Mouse (Mus musculus): Measurements from ENCODE around the gene Clec10a. TPM values are rescaled to one million over a fixed set of nuclear protein-coding genes. Genes with fewer than 3 reads are reported as not detected.
"Not testable (repeated sequence)": the region's sequence is repeated elsewhere in the genome, so short reads cannot be mapped to it uniquely, and the experiment has no call there.

Gene Clec10a
- polyA plus RNA-seq, 1 experiment from 2014 or later, result 1.4 TPM

DNA sequence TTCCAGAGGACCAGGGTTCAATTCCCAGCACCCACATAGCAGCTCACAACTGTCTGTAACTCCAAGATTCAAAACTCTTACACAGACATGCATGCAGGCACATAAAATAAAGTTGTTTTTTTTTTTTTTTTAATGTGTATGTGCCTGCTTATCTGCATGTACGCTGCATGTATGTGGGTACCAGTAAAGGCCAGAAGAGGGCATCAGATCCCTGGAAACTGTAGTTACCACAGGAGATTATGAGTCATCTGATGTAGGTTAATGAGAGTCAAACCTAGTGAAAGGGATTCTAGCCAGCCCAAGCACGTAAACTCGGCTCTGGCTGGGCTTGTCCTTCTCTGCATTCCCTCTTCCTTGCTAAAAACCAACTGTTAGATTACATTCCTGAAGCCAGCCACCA lies 4.9 kb upstream of the Clec10a start:
- no peaks in the 10 kb centered on the region for H3K4me1 ChIP-seq (ENCODE audit: control insufficient read depth, insufficient read depth, low read length)
- 71% methylated on average over 3 of the region's 3 CpGs for WGBS
- DNase-seq (no peak), ATAC-seq (ENCODE audit: low FRiP score, low TSS enrichment) (no peak)
- H3K36me3 ChIP-seq (ENCODE audit: control insufficient read depth, insufficient read depth, low read length), result no peaks in the 10 kb centered on the region
- no peak overlapping the region for H3K4me2 ChIP-seq (ENCODE audit: low read length)
- H3K27me3 ChIP-seq (ENCODE audit: control insufficient read depth, insufficient read depth, low read length), result no peaks in the 10 kb centered on the region
- no peak overlapping the region for H3K4me3 ChIP-seq (replicated peaks; ENCODE audit: low read depth, low read length)
- H3K27ac ChIP-seq (replicated peaks; ENCODE audit: low read depth, low read length), result no peak overlapping the region
- H3K9ac ChIP-seq (replicated peaks; ENCODE audit: low read length), result no peak overlapping the region
- no peaks in the 10 kb centered on the region for H3K9me3 ChIP-seq (ENCODE audit: control insufficient read depth, low read length)

DNA sequence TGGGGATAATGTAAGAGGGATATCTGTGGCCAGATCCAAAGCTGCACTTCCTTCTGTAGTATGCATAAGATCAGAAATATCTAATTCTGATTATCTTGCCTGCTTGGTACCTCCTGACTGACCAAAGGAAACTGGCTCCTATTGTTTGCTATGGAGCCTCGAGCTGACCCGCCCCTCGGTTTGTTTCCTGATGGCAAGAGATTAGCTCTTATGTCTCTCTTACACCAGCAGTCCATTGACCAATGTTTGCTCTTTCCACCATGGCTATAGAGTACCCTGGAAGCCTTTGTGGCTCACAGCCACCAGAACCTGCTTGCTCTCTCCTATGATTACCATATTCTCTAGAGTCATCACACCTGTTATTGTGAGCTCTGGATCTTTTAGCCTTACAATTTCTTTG lies 6.3 kb downstream of the Clec10a start:
- ATAC-seq (ENCODE audit: low FRiP score, low TSS enrichment) (no peak), DNase-seq (no peak)
- Histone ChIP-seq H3K4me2 (ENCODE audit: low read length) (no peak overlapping the region), H3K36me3 (ENCODE audit: control insufficient read depth, insufficient read depth, low read length) (no peaks in the 10 kb centered on the region), H3K9ac (replicated peaks; ENCODE audit: low read length) (no peak overlapping the region), H3K27ac (replicated peaks; ENCODE audit: low read depth, low read length) (no peak overlapping the region), H3K4me1 (ENCODE audit: control insufficient read depth, insufficient read depth, low read length) (no peaks in the 10 kb centered on the region), H3K4me3 (replicated peaks; ENCODE audit: low read depth, low read length) (no peak overlapping the region), H3K9me3 (ENCODE audit: control insufficient read depth, low read length) (no peaks in the 10 kb centered on the region), H3K27me3 (ENCODE audit: control insufficient read depth, insufficient read depth, low read length) (no peaks in the 10 kb centered on the region)
- 59% methylated on average over 3 of the region's 3 CpGs for WGBS

DNA sequence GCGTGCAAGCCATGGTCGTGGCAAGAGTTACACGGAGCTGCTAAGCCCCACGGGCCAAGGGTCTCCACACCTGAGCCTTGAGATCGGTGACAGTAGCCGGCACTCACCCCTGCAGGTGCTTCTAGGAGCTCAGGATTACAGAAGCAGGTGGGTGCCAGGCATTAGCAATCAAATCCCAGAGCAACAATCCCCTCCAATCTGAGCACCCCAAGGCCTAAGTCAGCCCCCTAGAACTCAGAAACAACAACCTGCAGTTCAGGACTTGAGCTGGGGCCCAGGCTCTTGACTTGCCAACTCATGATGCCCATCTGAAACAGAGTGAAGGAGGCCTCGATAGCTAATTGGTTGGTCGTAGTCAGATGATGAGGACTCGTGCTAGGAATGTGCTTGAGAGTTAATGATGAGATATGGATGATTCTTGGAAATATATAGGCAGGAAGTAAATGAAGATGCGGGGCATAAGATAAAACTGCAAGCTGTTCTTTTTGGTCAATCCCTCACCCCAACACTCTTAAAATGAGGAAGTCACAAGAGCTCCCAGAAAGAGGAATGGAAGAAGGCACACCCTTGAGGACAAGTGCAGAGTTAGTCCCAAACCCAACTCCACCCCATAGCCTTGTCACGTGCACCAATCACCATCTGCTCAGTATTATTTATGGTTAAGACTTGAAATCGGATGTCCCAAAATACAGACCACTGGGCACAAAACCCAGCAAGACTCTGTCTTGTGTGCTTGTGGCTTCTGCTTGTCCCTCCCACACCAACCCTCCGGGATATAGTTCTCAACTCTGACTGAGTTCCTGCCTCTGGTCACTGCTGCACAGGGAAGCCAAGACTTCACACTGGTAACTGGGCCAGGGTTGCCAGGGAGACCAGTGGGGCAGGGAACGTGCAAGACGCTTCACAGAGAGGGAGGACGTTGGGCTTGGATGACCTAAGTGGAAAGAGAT lies 10.2 kb downstream of the Clec10a start:
- Histone ChIP-seq H3K9ac (replicated peaks; ENCODE audit: low read length) (no peak overlapping the region), H3K4me2 (ENCODE audit: low read length) (no peak overlapping the region), H3K4me1 (ENCODE audit: control insufficient read depth, insufficient read depth, low read length) (no peaks in the 10 kb centered on the region), H3K36me3 (ENCODE audit: control insufficient read depth, insufficient read depth, low read length) (no peaks in the 10 kb centered on the region), H3K27me3 (ENCODE audit: control insufficient read depth, insufficient read depth, low read length) (no peaks in the 10 kb centered on the region), H3K4me3 (replicated peaks; ENCODE audit: low read depth, low read length) (no peak overlapping the region), H3K27ac (replicated peaks; ENCODE audit: low read depth, low read length) (no peak overlapping the region), H3K9me3 (ENCODE audit: control insufficient read depth, low read length) (no peaks in the 10 kb centered on the region)
- DNase-seq (no peak), ATAC-seq (ENCODE audit: low FRiP score, low TSS enrichment) (no peak)
- WGBS, result 71% methylated on average over 16 of the region's 16 CpGs

DNA sequence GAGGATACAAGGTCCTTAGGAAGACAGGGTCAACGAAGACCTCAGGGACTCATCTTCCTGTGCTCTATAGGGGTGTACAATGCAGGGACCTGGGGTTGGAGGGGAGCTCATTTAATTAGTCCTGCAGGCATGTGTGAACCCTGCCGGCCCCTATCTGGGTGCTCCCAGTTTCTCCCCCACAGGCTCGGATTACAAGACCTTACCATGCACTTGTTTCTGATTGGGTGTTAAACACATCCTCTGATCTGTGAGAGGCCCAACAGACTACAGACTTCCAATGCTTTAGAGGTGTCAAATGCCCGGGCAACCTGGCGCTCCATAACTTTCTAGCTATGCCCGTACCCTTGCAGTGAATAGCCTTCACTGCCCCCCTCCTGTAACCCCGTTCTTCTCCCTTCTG lies 12.1 kb downstream of the Clec10a start:
- Histone ChIP-seq H3K4me3 (replicated peaks; ENCODE audit: low read depth, low read length) (no peak overlapping the region), H3K27me3 (ENCODE audit: control insufficient read depth, insufficient read depth, low read length) (no peaks in the 10 kb centered on the region), H3K4me1 (ENCODE audit: control insufficient read depth, insufficient read depth, low read length) (no peaks in the 10 kb centered on the region), H3K27ac (replicated peaks; ENCODE audit: low read depth, low read length) (no peak overlapping the region), H3K4me2 (ENCODE audit: low read length) (no peak overlapping the region), H3K9ac (replicated peaks; ENCODE audit: low read length) (no peak overlapping the region), H3K9me3 (ENCODE audit: control insufficient read depth, low read length) (no peaks in the 10 kb centered on the region), H3K36me3 (ENCODE audit: control insufficient read depth, insufficient read depth, low read length) (no peaks in the 10 kb centered on the region)
- ATAC-seq (ENCODE audit: low FRiP score, low TSS enrichment) (no peak), DNase-seq (no peak)
- 71% methylated on average over 7 of the region's 7 CpGs for WGBS

DNA sequence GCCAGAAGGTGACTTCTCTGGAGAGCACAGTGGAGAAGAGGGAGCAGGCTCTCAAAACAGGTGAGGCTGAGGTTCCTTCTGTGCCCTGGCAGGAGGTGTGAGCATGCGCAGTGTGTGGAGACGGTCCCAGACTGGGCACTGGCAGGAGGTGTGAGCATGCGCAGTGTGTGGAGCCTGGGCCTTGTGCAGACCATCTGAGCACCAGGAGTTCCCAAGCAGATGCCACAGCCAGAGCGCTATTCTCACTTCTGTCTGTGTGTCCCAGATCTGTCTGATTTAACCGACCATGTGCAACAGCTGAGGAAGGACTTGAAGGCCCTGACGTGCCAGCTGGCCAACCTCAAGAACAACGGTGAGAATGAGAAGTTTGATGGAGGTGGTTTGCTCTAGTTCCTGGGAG lies 13.5 kb downstream of the Clec10a start:
- H3K4me2 ChIP-seq (ENCODE audit: low read length); H3K9me3 ChIP-seq (ENCODE audit: control insufficient read depth, low read length); H3K27ac ChIP-seq (replicated peaks; ENCODE audit: low read depth, low read length); ATAC-seq (ENCODE audit: low FRiP score, low TSS enrichment); H3K36me3 ChIP-seq (ENCODE audit: control insufficient read depth, insufficient read depth, low read length); H3K9ac ChIP-seq (replicated peaks; ENCODE audit: low read length); DNase-seq; H3K4me1 ChIP-seq (ENCODE audit: control insufficient read depth, insufficient read depth, low read length); H3K27me3 ChIP-seq (ENCODE audit: control insufficient read depth, insufficient read depth, low read length); H3K4me3 ChIP-seq (replicated peaks; ENCODE audit: low read depth, low read length): not testable (repeated sequence)
- 90% methylated on average over 7 of the region's 7 CpGs for WGBS

DNA sequence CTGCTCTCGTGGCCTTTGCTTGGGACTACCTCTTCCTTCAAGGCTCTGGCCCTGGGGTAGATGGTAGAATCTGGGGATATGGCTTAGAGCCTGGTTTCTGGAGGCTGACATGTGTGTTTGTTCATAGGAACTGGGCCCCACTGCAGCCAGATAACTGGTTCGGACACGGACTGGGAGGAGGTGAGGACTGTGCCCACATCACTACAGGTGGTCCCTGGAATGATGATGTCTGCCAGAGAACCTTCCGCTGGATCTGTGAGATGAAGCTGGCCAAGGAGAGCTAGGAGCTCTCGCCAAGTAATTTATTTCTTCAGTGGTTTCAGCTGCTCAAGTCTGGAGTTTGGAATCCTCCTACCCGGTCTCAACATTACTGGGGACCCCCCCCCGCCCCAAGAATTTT lies 14.3 kb downstream of the Clec10a start:
- Histone ChIP-seq H3K27me3 (ENCODE audit: control insufficient read depth, insufficient read depth, low read length) (no peaks in the 10 kb centered on the region), H3K4me2 (ENCODE audit: low read length) (no peak overlapping the region), H3K9me3 (ENCODE audit: control insufficient read depth, low read length) (no peaks in the 10 kb centered on the region), H3K36me3 (ENCODE audit: control insufficient read depth, insufficient read depth, low read length) (no peaks in the 10 kb centered on the region), H3K9ac (replicated peaks; ENCODE audit: low read length) (no peak overlapping the region), H3K4me1 (ENCODE audit: control insufficient read depth, insufficient read depth, low read length) (no peaks in the 10 kb centered on the region), H3K27ac (replicated peaks; ENCODE audit: low read depth, low read length) (no peak overlapping the region), H3K4me3 (replicated peaks; ENCODE audit: low read depth, low read length) (no peak overlapping the region)
- no peak for ATAC-seq (ENCODE audit: low FRiP score, low TSS enrichment)
- no peak for DNase-seq
- WGBS, result 77% methylated on average over 7 of the region's 7 CpGs

DNA sequence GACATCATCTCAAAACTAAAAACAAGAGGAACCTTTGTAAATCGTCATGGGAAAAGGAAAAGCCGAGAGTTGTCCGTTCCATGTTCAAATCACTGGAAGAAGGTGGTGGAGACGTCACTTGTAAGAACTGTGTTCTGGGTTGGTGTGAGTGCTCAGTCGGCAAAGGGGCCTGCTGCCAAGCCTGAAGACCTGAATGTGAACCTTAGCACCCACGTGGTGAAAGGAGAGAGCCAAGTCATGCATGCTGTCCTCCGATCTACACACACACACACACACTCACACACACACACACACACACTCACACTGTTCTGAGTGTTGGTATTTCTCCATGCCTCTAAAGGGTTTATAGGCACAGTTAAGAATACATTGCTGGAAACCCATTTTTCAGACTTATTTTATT lies 15.2 kb downstream of the Clec10a start:
- Histone ChIP-seq H3K27ac (replicated peaks; ENCODE audit: low read depth, low read length) (no peak overlapping the region), H3K27me3 (ENCODE audit: control insufficient read depth, insufficient read depth, low read length) (no peaks in the 10 kb centered on the region), H3K9ac (replicated peaks; ENCODE audit: low read length) (no peak overlapping the region), H3K4me2 (ENCODE audit: low read length) (no peak overlapping the region), H3K4me1 (ENCODE audit: control insufficient read depth, insufficient read depth, low read length) (no peaks in the 10 kb centered on the region), H3K4me3 (replicated peaks; ENCODE audit: low read depth, low read length) (no peak overlapping the region), H3K9me3 (ENCODE audit: control insufficient read depth, low read length) (no peaks in the 10 kb centered on the region), H3K36me3 (ENCODE audit: control insufficient read depth, insufficient read depth, low read length) (no peaks in the 10 kb centered on the region)
- 85% methylated on average over 7 of the region's 7 CpGs for WGBS
- no peak for DNase-seq
- ATAC-seq (ENCODE audit: low FRiP score, low TSS enrichment), result no peak

DNA sequence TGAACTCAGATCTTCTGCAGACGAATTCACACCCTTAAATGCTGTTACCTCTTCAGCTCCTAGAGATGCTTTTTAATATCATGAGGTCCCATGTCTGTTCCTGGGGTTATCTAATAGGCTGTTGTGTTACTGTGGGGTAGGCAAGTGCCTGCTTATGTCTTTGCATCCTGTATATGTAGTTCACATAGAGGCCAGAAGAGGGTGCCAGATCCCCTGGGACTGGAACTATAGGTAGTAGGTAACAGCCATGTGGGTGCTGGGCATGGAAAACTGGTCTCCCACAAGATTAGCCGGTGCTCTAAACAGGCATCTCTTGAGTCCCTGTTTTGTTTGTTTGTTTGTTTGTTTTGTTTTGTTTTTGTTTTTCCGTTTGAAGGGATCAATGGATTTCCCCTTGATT lies 15.8 kb downstream of the Clec10a start:
- H3K9me3 ChIP-seq (ENCODE audit: control insufficient read depth, low read length), result no peaks in the 10 kb centered on the region
- no peak overlapping the region for H3K4me2 ChIP-seq (ENCODE audit: low read length)
- no peak overlapping the region for H3K27ac ChIP-seq (replicated peaks; ENCODE audit: low read depth, low read length)
- DNase-seq (peak; percentile 17), ATAC-seq (ENCODE audit: low FRiP score, low TSS enrichment) (no peak)
- H3K27me3 ChIP-seq (ENCODE audit: control insufficient read depth, insufficient read depth, low read length), result no peaks in the 10 kb centered on the region
- H3K4me3 ChIP-seq (replicated peaks; ENCODE audit: low read depth, low read length), result no peak overlapping the region
- no peaks in the 10 kb centered on the region for H3K4me1 ChIP-seq (ENCODE audit: control insufficient read depth, insufficient read depth, low read length)
- no peaks in the 10 kb centered on the region for H3K36me3 ChIP-seq (ENCODE audit: control insufficient read depth, insufficient read depth, low read length)
- 50% methylated on average over 3 of the region's 3 CpGs for WGBS
- no peak overlapping the region for H3K9ac ChIP-seq (replicated peaks; ENCODE audit: low read length)

DNA sequence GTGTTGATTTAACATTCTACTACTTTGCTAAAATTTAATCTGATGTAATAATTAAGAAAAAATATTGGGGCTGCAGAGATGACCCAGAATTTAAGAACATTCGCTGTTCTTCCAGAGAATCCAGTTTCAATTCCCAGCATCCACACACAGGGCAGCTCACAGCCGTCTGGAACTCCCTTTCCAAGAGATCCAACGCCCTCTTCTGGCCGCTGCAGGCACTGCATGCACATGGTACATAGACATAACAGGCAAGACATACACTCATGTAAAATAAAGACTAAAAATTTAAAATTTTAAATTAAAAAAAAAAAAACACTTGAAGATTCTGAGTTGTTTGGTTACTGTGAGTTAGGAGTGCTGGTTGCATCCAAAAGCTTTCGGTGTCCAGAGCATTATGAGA lies 16.3 kb downstream of the Clec10a start:
- no peak overlapping the region for H3K9ac ChIP-seq (replicated peaks; ENCODE audit: low read length)
- ATAC-seq (ENCODE audit: low FRiP score, low TSS enrichment) (no peak), DNase-seq (no peak)
- H3K4me2 ChIP-seq (ENCODE audit: low read length), result no peak overlapping the region
- no peaks in the 10 kb centered on the region for H3K27me3 ChIP-seq (ENCODE audit: control insufficient read depth, insufficient read depth, low read length)
- whole genome bisulfite sequencing, result 55% methylated on average over 5 of the region's 5 CpGs
- no peak overlapping the region for H3K27ac ChIP-seq (replicated peaks; ENCODE audit: low read depth, low read length)
- H3K4me1 ChIP-seq (ENCODE audit: control insufficient read depth, insufficient read depth, low read length), result no peaks in the 10 kb centered on the region
- no peaks in the 10 kb centered on the region for H3K36me3 ChIP-seq (ENCODE audit: control insufficient read depth, insufficient read depth, low read length)
- no peak overlapping the region for H3K4me3 ChIP-seq (replicated peaks; ENCODE audit: low read depth, low read length)
- no peaks in the 10 kb centered on the region for H3K9me3 ChIP-seq (ENCODE audit: control insufficient read depth, low read length)
